Mouse (Mus musculus) lung, postnatal 0 days (tissue): ENCODE results near the gene Acsl1. TPM values are rescaled to one million over a fixed set of nuclear protein-coding genes. Genes with fewer than 3 reads are reported as not detected.
A peak's percentile ranks its signal among the peaks of the same experiment; 100 is the strongest.

Experiments used
- ATAC-seq: fragments of 200-750 bp; cut with Nextera tagmentation; 2 replicates; pipeline ENCODE4 v1.8.0; 2017; ENCODE audit warnings: moderate library complexity
- DNase-seq: peaks from one replicate; pipeline ENCODE4 v3.0.0-alpha.2; 2016; ENCODE audit warnings: low spot score
- H3K27ac ChIP-seq: fragments of 300-500 bp; sonication (generic); 2 replicates; pipeline ENCODE4 v1.5.1; 2014; ENCODE audit warnings: antibody characterized with exemption, mild to moderate bottlenecking, low read length, mixed read lengths
- H3K27me3 ChIP-seq: fragments of 300-500 bp; sonication (generic); replicated peaks from 2 replicates; pipeline ENCODE4 v1.6.1; 2014; ENCODE audit warnings: low read length, mixed read lengths; ENCODE audit not compliant: insufficient read depth
- H3K36me3 ChIP-seq: fragments of 300-500 bp; sonication (generic); 2 replicates; pipeline ENCODE4 v1.6.1; 2014; ENCODE audit warnings: low read length, mixed read lengths; ENCODE audit not compliant: insufficient read depth
- H3K4me1 ChIP-seq: fragments of 300-500 bp; sonication (generic); 2 replicates; pipeline ENCODE4 v1.6.1; 2014; ENCODE audit warnings: antibody characterized with exemption, low read depth, low read length, mixed read lengths; ENCODE audit not compliant: insufficient read depth
- H3K4me2 ChIP-seq: fragments of 300-500 bp; sonication (generic); replicated peaks from 2 replicates; pipeline ENCODE4 v1.6.1; 2014; ENCODE audit warnings: low read depth, mild to moderate bottlenecking, low read length, moderate library complexity, mixed read lengths
- H3K4me3 ChIP-seq: fragments of 300-500 bp; sonication (generic); 2 replicates; pipeline ENCODE4 v1.5.1; 2014; ENCODE audit warnings: low read depth, low read length
- H3K9ac ChIP-seq: fragments of 300-500 bp; sonication (generic); replicated peaks from 2 replicates; pipeline ENCODE4 v1.6.1; 2014; ENCODE audit warnings: low read depth, mild to moderate bottlenecking
- H3K9me3 ChIP-seq: fragments of 300-500 bp; sonication (generic); 2 replicates; pipeline ENCODE4 v1.6.1; 2016; ENCODE audit warnings: low read length, mixed read lengths
- CTCF ChIP-seq: IDR thresholded peaks from 2 replicates; pipeline ENCODE4 v1.5.1; 2016; ENCODE audit warnings: antibody characterized with exemption, mild to moderate bottlenecking
- EP300 ChIP-seq: IDR thresholded peaks from 2 replicates; pipeline ENCODE4 v1.6.1; 2016; ENCODE audit warnings: antibody characterized with exemption, mild to moderate bottlenecking, control low read depth
- WGBS: fragments of 180-500 bp; shearing (Covaris S2); extraction: QIAGEN DNeasy Blood & Tissue Kit; methylation state at CpG from one replicate; pipeline ENCODE4 v1.1.7; 2014; 5-methylcytosine and 5-hydroxymethylcytosine counted together
- polyA plus RNA-seq: library from polyadenylated mRNA; unstranded; fragments of >200 nt; fragmentation: Nextera tagmentation; extraction: Ambion mirVana; gene quantifications from 2 replicates; pipeline ENCODE4 v1.2.1, GENCODE M21; 2015

The Acsl1 gene
- polyA plus RNA-seq, 1 experiment from 2014 or later: 17.4 TPM

DNA sequence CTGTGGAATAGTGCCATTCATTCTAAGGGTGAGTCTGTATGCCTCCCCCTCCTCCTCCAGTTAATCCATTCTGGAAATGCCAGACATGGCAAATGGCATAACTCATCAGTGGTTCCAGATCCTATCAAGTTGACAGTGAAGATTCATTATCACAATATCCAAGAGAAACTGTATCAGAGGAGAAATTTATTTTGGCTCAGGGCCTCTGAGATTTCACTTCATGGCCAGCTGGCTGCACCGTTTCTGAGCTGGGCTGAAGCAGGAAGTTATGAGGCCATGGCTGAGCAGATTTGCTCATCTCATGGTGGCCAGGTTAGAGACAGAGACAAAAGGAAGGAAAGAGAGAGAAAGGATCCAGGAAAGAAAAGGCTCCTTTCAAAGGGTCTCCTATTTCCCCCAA is 37.2 kb upstream of the Acsl1 start:
- Histone ChIP-seq H3K9me3 (no peaks in the 10 kb centered on the region), H3K27ac (no peak overlapping the region), H3K9ac (no peak overlapping the region), H3K4me3 (no peak overlapping the region), H3K4me2 (no peak overlapping the region), H3K4me1 (no peaks in the 10 kb centered on the region), H3K36me3 (no peaks in the 10 kb centered on the region), H3K27me3 (no peaks in the 10 kb centered on the region)
- DNase-seq: no peak
- ATAC-seq: no peak
- no peak for TF ChIP-seq EP300
- no peak for TF ChIP-seq CTCF
- WGBS: 32% methylated on average over 1 of the region's 1 CpGs

- DNase-seq (no peak), ATAC-seq (no peak)
- Histone ChIP-seq H3K9me3 (no peaks in the 10 kb centered on the region), H3K9ac (no peak overlapping the region), H3K27ac (no peak overlapping the region), H3K36me3 (no peaks in the 10 kb centered on the region), H3K4me1 (no peaks in the 10 kb centered on the region), H3K27me3 (no peaks in the 10 kb centered on the region), H3K4me3 (no peak overlapping the region), H3K4me2 (no peak overlapping the region)
- WGBS: 54% methylated on average over 10 of the region's 10 CpGs
- no peak for TF ChIP-seq EP300
- no peak for TF ChIP-seq CTCF
These were observed 32.3 kb upstream of the Acsl1 start for GRCm38 (mm10) chr8:46438491-46438890.

DNA sequence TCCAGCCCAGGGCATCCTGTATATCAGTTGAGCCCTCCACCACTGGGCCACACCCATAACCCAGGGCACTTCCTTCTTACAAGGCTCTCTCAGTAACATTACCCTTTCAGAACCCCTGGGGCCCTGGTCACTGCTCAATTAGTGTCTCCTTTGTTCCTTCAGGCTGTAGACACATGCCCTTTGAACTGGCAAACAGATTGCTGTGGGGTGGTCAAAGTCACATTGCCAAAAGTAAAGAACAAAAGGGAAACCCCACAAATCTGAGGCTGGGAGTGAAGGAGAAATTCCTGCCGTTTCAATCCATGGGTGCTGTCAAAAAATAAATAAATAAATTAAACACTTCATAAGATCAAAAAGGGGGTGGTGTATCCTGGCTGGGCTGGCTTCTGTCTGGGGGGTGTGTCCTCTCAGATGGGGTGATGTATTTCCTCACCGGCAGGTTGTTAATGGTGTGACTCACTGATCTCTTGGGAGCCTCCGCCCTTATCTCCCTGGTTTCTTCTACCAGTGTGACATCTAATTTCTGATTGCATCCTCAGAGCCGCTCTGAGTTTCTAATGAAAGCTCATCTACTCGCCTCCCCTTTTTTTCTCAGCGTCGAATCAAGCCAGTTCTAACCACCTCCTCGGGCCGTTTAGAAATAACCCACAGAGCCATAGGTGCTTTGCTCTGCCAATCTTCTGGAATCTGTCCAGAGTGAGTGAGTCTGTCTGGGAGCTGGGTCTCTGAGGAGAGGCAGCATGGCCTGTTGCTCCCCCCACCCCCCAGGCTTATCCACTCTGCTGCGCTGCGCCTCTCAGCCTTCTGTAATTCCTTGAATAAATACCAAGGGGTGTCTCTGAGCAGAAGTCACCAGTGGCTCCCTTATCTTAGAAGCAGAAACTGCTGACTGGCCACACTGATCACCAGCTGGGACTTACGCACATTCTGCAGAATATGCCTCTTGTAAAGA is 24.6 kb upstream of the Acsl1 start:
- no peaks in the 10 kb centered on the region for H3K27me3 ChIP-seq
- H3K9ac ChIP-seq: no peak overlapping the region
- H3K27ac ChIP-seq: no peak overlapping the region
- DNase-seq (peak; percentile 19), ATAC-seq (no peak)
- no peak overlapping the region for H3K4me2 ChIP-seq
- no peaks in the 10 kb centered on the region for H3K36me3 ChIP-seq
- no peaks in the 10 kb centered on the region for H3K9me3 ChIP-seq
- H3K4me1 ChIP-seq: no peaks in the 10 kb centered on the region
- TF ChIP-seq EP300 (no peak), CTCF (no peak)
- H3K4me3 ChIP-seq: no peak overlapping the region
- 23% methylated on average over 12 of the region's 12 CpGs for WGBS

DNA sequence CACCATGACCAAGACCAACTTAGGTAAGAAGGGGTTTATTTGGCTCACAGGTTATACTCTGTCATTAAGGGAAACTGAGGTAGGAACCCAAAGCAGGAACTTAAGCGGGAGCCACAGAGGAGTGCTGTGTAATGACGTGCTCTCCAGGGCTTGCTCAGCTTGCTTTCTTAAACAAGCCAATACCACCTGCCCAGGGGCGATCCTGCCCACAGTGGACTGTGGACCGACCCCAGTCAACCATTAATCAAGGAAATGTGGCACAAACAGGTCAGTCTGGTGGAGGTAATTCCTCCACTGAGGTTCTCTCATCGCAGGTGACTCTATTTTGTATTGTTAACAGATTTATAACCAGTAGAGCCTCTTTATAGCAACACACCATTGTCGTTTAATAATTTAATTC is 23.5 kb upstream of the Acsl1 start:
- H3K27ac ChIP-seq: no peak overlapping the region
- 81% methylated on average over 6 of the region's 6 CpGs for WGBS

DNA sequence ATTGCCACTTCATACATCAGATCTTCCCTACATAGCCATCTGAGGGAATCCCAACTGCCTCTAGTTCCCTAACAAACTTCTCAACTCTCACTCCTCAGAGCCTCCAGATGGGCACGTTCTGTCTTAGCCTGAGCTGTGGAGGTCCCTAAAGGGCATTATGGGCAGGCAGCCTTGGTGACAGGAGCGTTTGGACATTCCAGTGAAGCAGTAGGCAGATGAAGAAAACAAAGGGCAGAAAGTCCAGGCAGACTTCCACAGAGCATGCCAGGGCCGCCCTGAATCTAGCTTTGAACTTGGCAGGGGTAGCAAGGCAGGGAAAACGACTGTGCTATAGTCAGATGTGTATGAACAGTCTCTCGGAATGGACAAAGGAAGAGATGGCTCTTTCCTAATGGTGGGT is 22.2 kb upstream of the Acsl1 start:
- no peak for DNase-seq
- H3K36me3 ChIP-seq: no peaks in the 10 kb centered on the region
- H3K9me3 ChIP-seq: no peaks in the 10 kb centered on the region
- TF ChIP-seq EP300 (no peak), CTCF (no peak)
- H3K4me1 ChIP-seq: no peaks in the 10 kb centered on the region
- 71% methylated on average over 5 of the region's 5 CpGs for WGBS
- no peak for ATAC-seq
- no peaks in the 10 kb centered on the region for H3K27me3 ChIP-seq
- no peak overlapping the region for H3K9ac ChIP-seq
- no peak overlapping the region for H3K27ac ChIP-seq
- H3K4me2 ChIP-seq: no peak overlapping the region
- H3K4me3 ChIP-seq: no peak overlapping the region

More for the DNA sequence above, 23.5 kb upstream of the Acsl1 start:
- Histone ChIP-seq H3K36me3 (no peaks in the 10 kb centered on the region), H3K27me3 (no peaks in the 10 kb centered on the region), H3K9ac (no peak overlapping the region), H3K4me2 (no peak overlapping the region), H3K4me1 (no peaks in the 10 kb centered on the region), H3K4me3 (no peak overlapping the region), H3K9me3 (no peaks in the 10 kb centered on the region)
- no peak for ATAC-seq
- TF ChIP-seq CTCF: no peak
- no peak for TF ChIP-seq EP300
- DNase-seq: no peak

- H3K27ac ChIP-seq: no peak overlapping the region
- no peak overlapping the region for H3K4me3 ChIP-seq
- 91% methylated on average over 4 of the region's 4 CpGs for WGBS
- no peak overlapping the region for H3K4me2 ChIP-seq
- ATAC-seq (no peak), DNase-seq (no peak)
- no peaks in the 10 kb centered on the region for H3K27me3 ChIP-seq
- 0 out of 2 replicates have a peak, but pooled peaks cover under 1% of the 10 kb centered on the region for H3K9me3 ChIP-seq
- no peaks in the 10 kb centered on the region for H3K36me3 ChIP-seq
- H3K9ac ChIP-seq: no peak overlapping the region
- TF ChIP-seq CTCF: no peak
- no peak for TF ChIP-seq EP300
- no peaks in the 10 kb centered on the region for H3K4me1 ChIP-seq
These were observed 21.8 kb upstream of the Acsl1 start for GRCm38 (mm10) chr8:46449063-46449462.
